Mouse (Mus musculus): ENCODE results near the gene Ube2e2. TPM values are rescaled to one million over a fixed set of nuclear protein-coding genes. Genes with fewer than 3 reads are reported as not detected.
A peak's percentile ranks its signal among the peaks of the same experiment; 100 is the strongest.

The Ube2e2 gene
- 10 to 100 TPM; 37.5 to 43.8 TPM for total RNA-seq (2021)

GRCm38 (mm10) chr14:18893947-18894445 is at the start of gene Ube2e2:
TSS of gene Ube2e2 (minus strand) at chr14:18894267.
- no peak for DNase-seq

- no peak for DNase-seq
Observed at GRCm38 (mm10) chr14:18940068-18940467, 46.0 kb upstream of the Ube2e2 start.

- no peak for DNase-seq
Observed at GRCm38 (mm10) chr14:18903553-18903952, 9.5 kb upstream of the Ube2e2 start.

GRCm38 (mm10) chr14:18893121-18893946 is 733 bp downstream of the Ube2e2 start:
- DNase-seq, result peak; percentile 95

- DNase-seq, result no peak
Observed at GRCm38 (mm10) chr14:18889571-18889970, 4.5 kb downstream of the Ube2e2 start.

- no peak for DNase-seq
Observed at GRCm38 (mm10) chr14:18882493-18882892, 11.6 kb downstream of the Ube2e2 start.

- DNase-seq, result peak; percentile 23
Observed at GRCm38 (mm10) chr14:18870716-18871115, 23.4 kb downstream of the Ube2e2 start.

GRCm38 (mm10) chr14:18828661-18829060 is 65.4 kb downstream of the Ube2e2 start:
- DNase-seq, result no peak

- DNase-seq, result no peak
Observed at GRCm38 (mm10) chr14:18826753-18827152, 67.3 kb downstream of the Ube2e2 start.

GRCm38 (mm10) chr14:18820713-18821112 is 73.4 kb downstream of the Ube2e2 start:
- DNase-seq, result no peak

GRCm38 (mm10) chr14:18796857-18797256 is 97.2 kb downstream of the Ube2e2 start:
- DNase-seq, result no peak

- no peak for DNase-seq
Observed at GRCm38 (mm10) chr14:18795787-18796186, 98.3 kb downstream of the Ube2e2 start.

- no peak for DNase-seq
Observed at GRCm38 (mm10) chr14:18778993-18779675, 114.9 kb downstream of the Ube2e2 start.

GRCm38 (mm10) chr14:18778241-18778640 is 115.8 kb downstream of the Ube2e2 start:
- no peak for DNase-seq

GRCm38 (mm10) chr14:18776132-18776531 is 117.9 kb downstream of the Ube2e2 start:
- DNase-seq, result no peak

GRCm38 (mm10) chr14:18773724-18774123 is 120.3 kb downstream of the Ube2e2 start:
- no peak for DNase-seq

GRCm38 (mm10) chr14:18759601-18760356 is 134.3 kb downstream of the Ube2e2 start:
- DNase-seq, result no peak

- no peak for DNase-seq
Observed at GRCm38 (mm10) chr14:18758595-18759532, 135.2 kb downstream of the Ube2e2 start.

GRCm38 (mm10) chr14:18758003-18758402 is 136.1 kb downstream of the Ube2e2 start:
- no peak for DNase-seq

GRCm38 (mm10) chr14:18755410-18755809 is 138.7 kb downstream of the Ube2e2 start:
- no peak for DNase-seq

GRCm38 (mm10) chr14:18754595-18754994 is 139.5 kb downstream of the Ube2e2 start:
- no peak for DNase-seq

GRCm38 (mm10) chr14:18754001-18754400 is 140.1 kb downstream of the Ube2e2 start:
- DNase-seq, result no peak
